In the genomic region with DNA sequence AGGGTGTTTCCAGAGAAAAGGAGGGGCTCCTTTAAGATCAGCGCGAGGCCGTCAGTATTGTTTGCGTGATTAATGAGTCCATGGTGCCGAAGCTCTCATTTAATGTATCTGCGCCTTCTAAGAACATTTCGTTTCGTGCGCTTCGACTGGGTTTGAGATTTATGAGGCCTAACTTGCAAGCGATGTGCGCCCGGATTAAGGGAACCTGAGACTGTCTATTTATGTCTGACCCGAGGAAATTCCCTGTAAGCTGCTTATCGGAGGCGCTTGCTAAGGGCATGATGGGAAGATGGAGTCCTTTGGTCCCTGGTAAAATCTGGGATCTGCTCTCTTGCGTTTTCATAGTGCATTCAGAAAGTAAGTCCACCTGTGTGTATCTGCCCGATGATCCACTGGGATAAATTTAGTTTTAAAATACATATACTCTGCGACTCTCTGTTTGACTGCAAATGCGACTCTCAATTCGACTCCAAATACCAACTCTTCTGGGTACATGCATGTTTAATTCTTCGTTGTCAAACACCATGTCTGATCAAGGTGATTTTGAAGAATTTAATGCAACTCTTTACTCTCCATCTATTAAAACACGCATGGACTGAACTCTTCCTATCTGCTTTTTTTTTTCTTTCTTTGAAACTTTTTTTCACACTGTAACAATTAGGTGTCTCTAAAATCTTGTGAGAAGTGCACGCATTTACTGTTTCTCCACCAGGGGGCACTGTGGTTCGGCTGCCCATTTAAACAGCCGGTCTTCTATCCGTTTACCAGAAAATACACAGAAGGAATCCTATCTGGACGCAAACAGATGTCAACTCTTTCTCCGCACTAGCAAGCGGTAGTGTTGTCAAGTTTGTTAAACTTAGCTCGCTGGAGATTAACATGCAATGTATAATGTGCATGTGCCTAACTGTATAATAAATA, we compare ENCODE assay signal across 9 mouse cellular contexts.
A peak's percentile ranks its signal among the peaks of the same experiment; 100 is the strongest.
DNase-seq lines count a peak whose midpoint lies in the region; ATAC-seq and TF ChIP-seq lines count a peak whose summit lies in the region.
"Had no signal": no experiment of that assay in that cellular context is flagged by ENCODE, and none has a peak within 500 bp of the region (broad histone marks: within the 10 kb centered on the region; RNA-seq: fewer than 3 reads in every experiment).

No protein-coding gene starts in this region.

- H3K9me3 ChIP-seq in liver, embryonic 11.5 days (ENCODE audit: control insufficient read depth, low read length): no peaks in the 10 kb centered on the region
- H3K9me3 ChIP-seq: embryonic facial prominence, embryonic 15.5 days had no signal

- peaks cover 8% of the 10 kb centered on the region; the same call in 1 of the 2 replicates for H3K4me1 ChIP-seq in liver, embryonic 11.5 days (replicated peaks; ENCODE audit: control insufficient read depth, insufficient read depth, low read length)

- POLR2A ChIA-PET in Patski (lab: Charles Lee): interaction anchor here (0.5 kb wide), 1 partner anchor 781 kb away, joined by 3 read pairs; no protein-coding TSS in a partner anchor

- ATAC-seq in Patski: no peak
- peak; percentile 63 for ATAC-seq in liver, embryonic 11.5 days (replicated peaks; ENCODE audit: low FRiP score)

- CTCF ChIA-PET in Patski (lab: Charles Lee): interaction anchor here (0.8 to 1.5 kb wide), 6 partner anchors 13 to 1669 kb away, joined by 3 to 5 read pairs (median 4); no protein-coding TSS in a partner anchor

- peak; percentile 94 for TF ChIP-seq CTCF in Patski (IDR thresholded peaks at IDR 0.05)

- no peaks in the 10 kb centered on the region for H3K27me3 ChIP-seq in Patski
- no peaks in the 10 kb centered on the region for H3K27me3 ChIP-seq in liver, embryonic 11.5 days (replicated peaks; ENCODE audit: control insufficient read depth, insufficient read depth, low read length)
- H3K27me3 ChIP-seq: embryonic facial prominence, embryonic 15.5 days had no signal

- H3K4me2 ChIP-seq in liver, embryonic 11.5 days: no peak overlapping the region
- H3K4me2 ChIP-seq: embryonic facial prominence, embryonic 15.5 days had no signal

- DNase-seq in 3134 (ENCODE audit: extremely low read depth, insufficient read length, low spot score): peak; percentile 28
- DNase-seq in Patski (ENCODE audit: low read depth, low spot score): peak; percentile 37
- DNase-seq in cerebellum, postnatal 25 days: peak; percentile 84 to 91
- DNase-seq in heart, adult 8-10 months (ENCODE audit: low spot score): peak; percentile 68
- peak; percentile 90 for DNase-seq in kidney, postnatal 10 days
- peak; percentile 62 for DNase-seq in liver, embryonic 11.5 days (ENCODE audit: low spot score)
- peak; percentile 75 for DNase-seq in ovary, postnatal 14 days (ENCODE audit: low spot score)
- peak; percentile 46 to 87 for DNase-seq in thymus, postnatal 10 days (ENCODE audit: low spot score in 2 of 2)

- no peak overlapping the region for H3K27ac ChIP-seq in liver, embryonic 11.5 days (ENCODE audit: low read depth, low read length)
- H3K27ac ChIP-seq: embryonic facial prominence, embryonic 15.5 days had no signal

- H3K4me3 ChIP-seq in liver, embryonic 11.5 days (ENCODE audit: low read depth, low read length): no peak overlapping the region
- H3K4me3 ChIP-seq: embryonic facial prominence, embryonic 15.5 days had no signal

- in situ Hi-C loops in Patski (cut with MboI; ENCODE audit: low pct_unique_long_range_greater_than_20kb): loop anchor here (5.0 to 25.0 kb wide), 7 partner anchors 191 to 1666 kb away; a partner anchor contains a TSS

- WGBS in liver, embryonic 11.5 days: 54% methylated on average over 31 of the region's 31 CpGs

- H3K36me3 ChIP-seq in liver, embryonic 11.5 days (ENCODE audit: control insufficient read depth, insufficient read depth, low read length): no peaks in the 10 kb centered on the region
- H3K36me3 ChIP-seq: embryonic facial prominence, embryonic 15.5 days had no signal

- no peak overlapping the region for H3K9ac ChIP-seq in liver, embryonic 11.5 days (ENCODE audit: low read depth, low read length)
- H3K9ac ChIP-seq: embryonic facial prominence, embryonic 15.5 days had no signal

Comparison
In these comparisons a context has a peak if more than half of its experiments do, and no peak if none do; other contexts are left out.
1. DNase-seq: peak in every context shown above with its lines; median percentile 90 in kidney, postnatal 10 days; 88 in cerebellum, postnatal 25 days; 75 in ovary, postnatal 14 days; 68 in heart, adult 8-10 months; 66 in thymus, postnatal 10 days; 62 in liver, embryonic 11.5 days; 37 in Patski; 28 in 3134.